Mouse (Mus musculus) CH12.LX (cell line): ENCODE results near the gene Usp42. TPM values are rescaled to one million over a fixed set of nuclear protein-coding genes. Genes with fewer than 3 reads are reported as not detected.
A peak's percentile ranks its signal among the peaks of the same experiment; 100 is the strongest.

Source experiments
- DNase-seq: peaks from one replicate; pipeline ENCODE4 v3.0.0-alpha.2; 2013; ENCODE audit errors: extremely low read depth
- H3K27ac ChIP-seq: 2 replicates; pipeline ENCODE4 v1.5.1; 2012; ENCODE audit warnings: low read depth, mild to moderate bottlenecking, control low read depth, moderate library complexity; ENCODE audit not compliant: insufficient read depth
- H3K27me3 ChIP-seq: replicated peaks from 2 replicates; pipeline ENCODE3; 2012; ENCODE audit warnings: inconsistent platforms
- H3K36me3 ChIP-seq, 2 experiments: replicated peaks in 1 of 2; 2 replicates each; pipeline versions ENCODE3 to v1.6.1; 2012; ENCODE audit warnings: inconsistent platforms in 1 of 2, low read length in 1 of 2, mild to moderate bottlenecking in 1 of 2, mixed read lengths in 1 of 2, moderate library complexity in 1 of 2; ENCODE audit not compliant: control insufficient read depth in 1 of 2, insufficient read depth in 1 of 2
- H3K4me1 ChIP-seq, 2 experiments: 2 replicates each; pipeline ENCODE4 v1.6.1; 2012; ENCODE audit warnings: inconsistent platforms in 1 of 2, moderate library complexity in 1 of 2; ENCODE audit not compliant: insufficient read depth in 2 of 2, control insufficient read depth in 1 of 2
- H3K4me2 ChIP-seq: 2 replicates; pipeline ENCODE4 v1.6.1; 2012; ENCODE audit warnings: low read depth, mild to moderate bottlenecking, control low read depth; ENCODE audit not compliant: poor library complexity, insufficient read depth, severe bottlenecking
- H3K4me3 ChIP-seq, 3 experiments: fragments of 150-350 bp in 1 of 3; sonication (generic) in 1 of 3; replicated peaks in 1 of 3; 2 replicates each; pipeline versions ENCODE3 to v1.5.1; 2011 to 2012; ENCODE audit warnings: low read depth in 2 of 3, low read length in 2 of 3, mild to moderate bottlenecking in 2 of 3, moderate library complexity in 2 of 3, control low read depth in 1 of 3, improper control_type of control experiment in 1 of 3, inconsistent platforms in 1 of 3, mixed read lengths in 1 of 3; ENCODE audit not compliant: poor library complexity in 1 of 3
- H3K79me2 ChIP-seq: replicated peaks from 2 replicates; pipeline ENCODE4 v1.6.1; 2012; ENCODE audit warnings: mild to moderate bottlenecking, moderate library complexity; ENCODE audit not compliant: control insufficient read depth, poor library complexity, insufficient read depth, severe bottlenecking; ENCODE audit errors: extremely low read depth
- H3K9ac ChIP-seq: 2 replicates; pipeline ENCODE4 v1.6.1; 2012; ENCODE audit warnings: low read depth, mild to moderate bottlenecking, control low read depth, moderate library complexity; ENCODE audit not compliant: insufficient read depth
- H3K9me3 ChIP-seq: replicated peaks from 2 replicates; pipeline ENCODE3; 2012; ENCODE audit warnings: low read length, inconsistent platforms, mixed read lengths
- CHD1 ChIP-seq: IDR thresholded peaks from 2 replicates; pipeline ENCODE4 v1.6.1; 2012; ENCODE audit warnings: low read depth, low read length, improper control_type of control experiment, inconsistent platforms
- CHD2 ChIP-seq: IDR thresholded peaks from 2 replicates; pipeline ENCODE4 v1.6.1; 2011; ENCODE audit warnings: low read length, improper control_type of control experiment
- ELF1 ChIP-seq: IDR thresholded peaks from 2 replicates; pipeline ENCODE4 v1.6.1; 2014; ENCODE audit warnings: low read depth, mild to moderate bottlenecking, inconsistent platforms, low read length, improper control_type of control experiment
- EP300 ChIP-seq: IDR thresholded peaks from 2 replicates; pipeline ENCODE4 v1.6.1; 2011; ENCODE audit warnings: low read length, improper control_type of control experiment
- MEF2A ChIP-seq: IDR thresholded peaks from 2 replicates; pipeline ENCODE4 v1.6.1; 2014; ENCODE audit warnings: low read depth, mild to moderate bottlenecking, inconsistent platforms, low read length, improper control_type of control experiment, borderline replicate concordance
- MXI1 ChIP-seq: IDR thresholded peaks from 2 replicates; pipeline ENCODE4 v1.6.1; 2011; ENCODE audit warnings: mild to moderate bottlenecking, low read depth, low read length, improper control_type of control experiment
- POLR2A ChIP-seq: IDR thresholded peaks from 2 replicates; pipeline ENCODE4 v1.6.1; 2011; ENCODE audit warnings: low read depth, mild to moderate bottlenecking, improper control_type of control experiment, low read length
- SIN3A ChIP-seq: IDR thresholded peaks from 2 replicates; pipeline ENCODE4 v1.6.1; 2012; ENCODE audit warnings: low read length, improper control_type of control experiment, inconsistent platforms
- SMC3 ChIP-seq: IDR thresholded peaks from 2 replicates; pipeline ENCODE4 v1.6.1; 2011; ENCODE audit warnings: low read depth, low read length, improper control_type of control experiment
- UBTF ChIP-seq: IDR thresholded peaks from 2 replicates; pipeline ENCODE4 v1.6.1; 2012; ENCODE audit warnings: low read depth, mild to moderate bottlenecking, inconsistent platforms, low read length, improper control_type of control experiment, moderate library complexity
- dilution Hi-C: fragments of 300-500 bp; cut with MboI; formaldehyde crosslinking; loops from 2 replicates; pipeline ENCODE4 v1.14.3; 2020; ENCODE audit warnings: low sequenced_read_pairs; ENCODE audit not compliant: extremely low pct_unique_long_range_greater_than_20kb, extremely low pct_ligation_motif_present
- in situ Hi-C: fragments of 300-500 bp; cut with MboI; formaldehyde crosslinking; loops from 3 replicates; pipeline ENCODE4 v1.14.3; 2019; ENCODE audit warnings: low sequenced_read_pairs, low pct_ligation_motif_present, low pct_unique_long_range_greater_than_20kb, mixed read lengths
- polyA plus RNA-seq: library from polyadenylated mRNA; unstranded; fragments of >175 nt; gene quantifications from 2 replicates; pipeline ENCODE4 v1.2.1, GENCODE M21; 2012; ENCODE audit warnings: low read depth; ENCODE audit not compliant: insufficient read length
- total RNA-seq, 2 experiments: library from RNA; depleted of rRNA; stranded (reverse); fragments of 300-350 nt in 1 of 2; fragments of >200 nt in 1 of 2; gene quantifications; 2 replicates each; pipeline ENCODE4 v1.2.3; 2012 to 2014

The Usp42 gene
- total and polyA plus RNA-seq, 3 experiments: 4.3 to 14.6 (median 7.1) TPM

DNA sequence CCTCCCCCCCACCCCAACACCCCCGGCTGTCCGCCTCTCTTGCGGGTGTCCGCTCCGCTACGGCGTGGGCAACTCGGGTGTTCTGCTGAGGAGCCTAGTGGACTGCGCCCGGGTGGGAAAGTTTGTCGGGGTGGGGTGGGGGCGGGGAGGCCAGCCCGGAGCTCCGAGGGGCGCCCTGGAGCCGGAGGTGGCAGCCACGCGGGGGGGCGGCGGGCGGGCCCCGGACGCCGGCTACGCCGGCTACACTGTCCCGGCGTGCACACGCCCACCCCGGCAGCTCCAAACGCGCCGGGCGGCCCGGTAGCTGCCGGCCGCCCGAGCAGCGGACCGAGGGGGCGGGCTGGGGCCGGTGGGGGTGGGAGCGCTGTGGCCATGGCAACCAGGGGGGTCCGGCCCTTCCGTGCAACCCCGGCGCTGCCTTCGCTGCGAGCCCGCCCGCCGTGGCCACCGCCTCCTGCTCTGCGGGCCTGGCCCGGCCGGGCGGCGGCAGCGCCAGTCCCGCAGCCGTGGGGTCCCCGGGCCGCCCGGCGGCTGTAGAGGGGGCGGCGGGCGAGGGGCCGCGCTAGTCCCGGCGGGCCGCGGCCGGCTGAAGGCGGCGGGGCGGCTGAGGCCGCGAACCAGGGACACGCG is 482 bp downstream of the Usp42 start:
- DNase-seq: no peak
- in situ Hi-C loops: no loop called here
- H3K27me3 ChIP-seq: peaks cover 2% of the 10 kb centered on the region
- H3K9ac ChIP-seq: peak overlapping the region; percentile 96
- TF ChIP-seq MXI1: peak; percentile 27; the same call in 1 of the 2 replicates
- TF ChIP-seq SIN3A: peak; percentile 42; the same call in 1 of the 2 replicates
- no peak for TF ChIP-seq UBTF
- dilution Hi-C loops: no loop called here
- H3K4me3 ChIP-seq: peak overlapping the region; percentile 65 to 88 (median 83)
- H3K36me3 ChIP-seq: peaks cover 5 to 15% of the 10 kb centered on the region in 2 experiments
- H3K9me3 ChIP-seq: no peaks in the 10 kb centered on the region
- H3K4me1 ChIP-seq: peaks cover 0 to 23% of the 10 kb centered on the region in 2 experiments; a peak in 2 of 4 replicates
- H3K27ac ChIP-seq: 0 out of 2 replicates have a peak overlapping the region, but pooled peaks have one; percentile 12
- peaks cover 8% of the 10 kb centered on the region; the same call in 1 of the 2 replicates for H3K79me2 ChIP-seq
- H3K4me2 ChIP-seq: peak overlapping the region; percentile 78

GRCm38 (mm10) chr5:143730915-143731314 is 1.2 kb downstream of the Usp42 start:
- in situ Hi-C loops (no loop called here), dilution Hi-C loops (no loop called here)
- peaks cover 8% of the 10 kb centered on the region; the same call in 1 of the 2 replicates for H3K79me2 ChIP-seq
- H3K27me3 ChIP-seq: no peaks in the 10 kb centered on the region
- no peaks in the 10 kb centered on the region for H3K9me3 ChIP-seq
- peaks cover 9 to 21% of the 10 kb centered on the region in 2 experiments for H3K36me3 ChIP-seq
- H3K9ac ChIP-seq: peak overlapping the region; percentile 96
- no peak overlapping the region for H3K27ac ChIP-seq
- peak overlapping the region; percentile 78 for H3K4me2 ChIP-seq
- H3K4me3 ChIP-seq: peak overlapping the region; percentile 65 to 88 (median 83)
- TF ChIP-seq CHD1: no peak
- no peak for TF ChIP-seq CHD2
- TF ChIP-seq POLR2A: no peak
- 0 out of 2 replicates have a peak, but pooled peaks have one; percentile 7 for TF ChIP-seq EP300
- no peak for TF ChIP-seq ELF1
- peak; percentile 78 for TF ChIP-seq SIN3A
- peak; percentile 16; the same call in 1 of the 2 replicates for TF ChIP-seq MXI1
- DNase-seq: no peak
- H3K4me1 ChIP-seq: peaks cover 0 to 23% of the 10 kb centered on the region in 2 experiments; a peak in 2 of 4 replicates

GRCm38 (mm10) chr5:143721962-143722361 is 10.1 kb downstream of the Usp42 start:
- Histone ChIP-seq H3K27me3 (no peaks in the 10 kb centered on the region), H3K4me3 (no peak overlapping the region), H3K9me3 (no peaks in the 10 kb centered on the region)
- DNase-seq: no peak
- TF ChIP-seq MEF2A (no peak), SMC3 (no peak)
- TF ChIP-seq, all 38 proteins: peak for 0
- Histone ChIP-seq H3K9ac (no peak overlapping the region), H3K4me2 (no peak overlapping the region), H3K27ac (no peak overlapping the region), H3K36me3 (peaks cover 67 to 95% of the 10 kb centered on the region in 2 experiments), H3K79me2 (no peaks in the 10 kb centered on the region), H3K4me1 (no peaks in the 10 kb centered on the region)
- dilution Hi-C loops: no loop called here
- in situ Hi-C loops: loop anchor here (10.0 kb wide), 1 partner anchor 287 kb away; no protein-coding TSS in a partner anchor
